Mouse (Mus musculus): ENCODE results near the gene Kdsr.

Gene Kdsr

DNA sequence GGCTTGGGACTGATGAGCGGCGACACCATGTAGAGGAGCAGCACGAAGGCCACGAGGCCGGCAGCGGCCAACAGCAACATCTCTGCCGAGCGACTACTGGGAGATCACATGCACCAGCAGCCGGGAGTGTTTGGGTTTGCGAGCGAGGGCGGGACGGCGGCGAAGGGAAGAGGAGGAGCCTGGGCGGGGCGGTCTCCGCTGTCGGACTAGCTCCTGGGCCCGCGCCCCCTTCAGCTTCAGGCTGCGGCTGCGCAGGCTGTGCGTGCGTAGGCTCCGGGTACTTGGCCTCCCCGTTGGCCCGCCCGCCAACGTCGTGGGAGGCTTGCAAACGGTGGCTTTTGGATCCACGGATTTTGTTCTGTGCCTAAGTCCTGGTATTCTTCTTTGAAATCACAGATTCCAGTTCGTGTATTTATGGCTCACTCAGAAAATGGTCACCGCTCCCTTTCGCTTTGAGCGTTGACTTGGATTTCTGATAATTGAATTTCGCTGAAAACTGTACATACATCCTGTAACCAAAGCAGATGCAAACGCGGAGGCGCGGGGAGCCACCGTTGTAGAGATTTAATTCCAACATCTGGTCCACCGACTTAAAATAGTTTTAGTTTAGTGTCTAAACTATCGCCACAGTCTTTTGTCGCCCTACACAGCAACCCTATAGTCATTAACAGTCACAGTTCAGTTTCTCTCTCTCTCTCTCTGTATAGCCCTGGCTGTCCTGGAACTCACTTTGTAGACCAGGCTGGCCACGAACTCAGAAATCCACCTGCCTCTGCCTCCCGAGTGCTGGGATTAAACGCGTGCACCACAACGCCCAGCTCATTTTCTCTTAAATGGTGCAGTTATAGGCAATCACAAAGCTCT, at the start of gene Kdsr:
Gene Kdsr (minus strand): TSS at position 156 of the 864 bp plus-strand sequence.
- peak; percentile 99 for DNase-seq (ENCODE audit: inconsistent age in 2 of 2, low spot score in 1 of 2)

DNA sequence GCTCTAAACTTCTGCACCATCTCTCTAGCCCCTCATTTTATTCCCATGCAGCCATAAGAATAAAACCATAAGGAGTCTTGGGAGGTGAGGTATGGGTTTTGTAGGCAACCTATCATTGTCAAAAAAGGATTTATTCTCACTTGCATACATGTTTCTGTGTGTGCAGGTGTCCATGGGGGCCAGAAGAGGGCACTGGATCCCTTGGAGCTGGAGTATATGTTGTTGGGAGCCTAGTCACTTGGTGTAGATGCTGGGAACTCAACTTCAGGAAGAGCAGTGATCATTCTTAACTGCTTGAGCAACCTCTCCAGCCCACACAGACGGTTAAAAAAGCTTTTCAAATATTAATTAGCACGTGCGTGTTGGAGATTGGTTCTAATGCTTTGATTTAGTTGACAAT, 40.4 kb upstream of the Kdsr start:
- DNase-seq (ENCODE audit: inconsistent age in 2 of 2, low spot score in 1 of 2), result no peak

GRCm38 (mm10) chr1:106799406-106799805, 39.9 kb upstream of the Kdsr start:
- no peak for DNase-seq (ENCODE audit: inconsistent age in 2 of 2, low spot score in 1 of 2)

- no peak for DNase-seq (ENCODE audit: inconsistent age in 2 of 2, low spot score in 1 of 2)
Measured at GRCm38 (mm10) chr1:106796987-106797779, 37.7 kb upstream of the Kdsr start.

- DNase-seq (ENCODE audit: inconsistent age in 2 of 2, low spot score in 1 of 2), result peak; percentile 94 to 97
Measured at GRCm38 (mm10) chr1:106796542-106796924, 37.0 kb upstream of the Kdsr start, which contains the start of gene Vps4b. Gene Vps4b (minus strand): TSS chr1:106796728.

DNA sequence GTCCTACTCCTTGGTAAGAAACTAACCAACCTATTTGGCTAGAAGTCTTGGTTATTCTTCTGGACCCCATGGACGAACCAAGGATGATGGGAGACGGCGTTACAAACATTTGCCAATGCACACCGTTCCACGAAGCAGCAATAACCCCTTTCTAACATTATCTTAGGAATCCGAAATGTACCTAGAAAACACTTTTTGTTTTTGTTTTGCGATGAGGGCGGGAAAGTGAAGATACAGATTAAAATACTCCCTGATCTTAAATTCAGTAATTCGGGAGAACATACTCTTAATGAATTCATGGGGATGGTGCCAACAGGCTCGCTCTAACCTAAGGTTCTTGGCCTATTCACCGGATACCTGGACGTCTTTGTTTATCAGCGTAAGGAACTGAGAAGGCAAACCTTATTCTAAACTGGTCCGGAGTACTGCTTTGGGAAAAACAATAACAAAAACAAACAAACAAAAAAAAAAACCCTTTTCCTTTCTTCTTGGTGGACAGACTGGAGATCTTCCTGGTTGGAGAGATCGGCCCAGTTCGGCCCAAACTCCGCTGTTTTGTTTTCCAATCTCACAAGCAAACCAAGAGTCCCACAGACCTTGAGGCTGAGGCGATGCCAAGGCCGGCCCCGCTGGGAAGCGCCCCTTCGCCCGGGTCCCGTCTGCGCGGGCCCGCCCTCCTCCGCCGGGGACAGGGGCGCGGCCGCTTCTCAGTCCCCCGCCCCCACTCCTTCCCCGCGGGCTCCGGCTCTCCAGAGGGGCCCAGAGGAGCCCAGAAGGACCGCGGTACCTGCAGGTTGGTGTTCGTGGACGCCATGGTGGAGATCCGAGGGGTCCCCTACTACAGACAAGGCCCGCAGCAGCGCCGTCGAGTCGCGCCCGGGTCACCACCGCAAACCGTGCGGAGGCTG, 36.4 kb upstream of the Kdsr start:
- no peak for DNase-seq (ENCODE audit: inconsistent age in 2 of 2, low spot score in 1 of 2)

DNA sequence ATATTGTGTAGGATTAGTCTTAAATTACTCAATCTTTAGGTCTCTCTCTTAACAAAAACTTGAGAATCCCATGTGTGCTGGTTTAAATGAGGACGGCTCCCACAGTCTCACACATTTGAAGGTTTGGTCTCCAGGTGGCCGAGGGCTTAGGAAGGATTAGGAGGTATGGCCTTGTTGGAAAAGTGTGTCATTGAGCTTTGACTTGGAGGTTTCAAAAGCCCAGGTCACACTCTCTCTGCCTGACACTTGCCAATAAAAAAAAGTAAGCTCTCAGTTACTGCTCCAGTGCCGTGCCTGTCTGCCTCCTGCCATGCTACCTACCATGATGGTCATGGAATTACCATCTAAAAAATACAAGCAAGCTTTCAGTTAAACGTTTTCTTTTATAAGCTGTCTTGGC, 15.4 kb upstream of the Kdsr start:
- no peak for DNase-seq (ENCODE audit: inconsistent age in 2 of 2, low spot score in 1 of 2)

- peak in 1 of 2 experiments; percentile 52 for DNase-seq (ENCODE audit: inconsistent age in 2 of 2, low spot score in 1 of 2)
Measured at GRCm38 (mm10) chr1:106774092-106774491, 14.6 kb upstream of the Kdsr start.

DNA sequence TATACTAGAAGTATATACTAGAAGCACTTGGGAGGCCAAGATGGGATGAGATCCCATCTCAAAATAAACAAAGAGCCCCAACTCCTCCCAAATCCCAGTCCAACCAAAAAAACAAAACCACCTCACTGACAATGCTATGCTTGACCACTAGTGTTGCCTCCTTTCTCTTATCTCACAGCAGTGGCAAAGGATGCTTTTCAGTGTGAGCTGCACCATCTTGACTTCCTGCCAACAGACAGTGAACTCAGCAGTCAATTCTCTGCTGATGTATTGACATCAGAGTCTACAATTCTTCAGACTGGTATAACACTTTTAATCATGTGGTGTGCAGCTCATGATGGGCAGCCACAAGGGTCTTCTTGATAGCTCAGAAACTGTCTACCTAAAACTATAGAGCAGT, 9.2 kb upstream of the Kdsr start:
- DNase-seq (ENCODE audit: inconsistent age in 2 of 2, low spot score in 1 of 2), result no peak

- DNase-seq (ENCODE audit: inconsistent age in 2 of 2, low spot score in 1 of 2), result no peak
Measured at GRCm38 (mm10) chr1:106765771-106766170, 6.2 kb upstream of the Kdsr start.

DNA sequence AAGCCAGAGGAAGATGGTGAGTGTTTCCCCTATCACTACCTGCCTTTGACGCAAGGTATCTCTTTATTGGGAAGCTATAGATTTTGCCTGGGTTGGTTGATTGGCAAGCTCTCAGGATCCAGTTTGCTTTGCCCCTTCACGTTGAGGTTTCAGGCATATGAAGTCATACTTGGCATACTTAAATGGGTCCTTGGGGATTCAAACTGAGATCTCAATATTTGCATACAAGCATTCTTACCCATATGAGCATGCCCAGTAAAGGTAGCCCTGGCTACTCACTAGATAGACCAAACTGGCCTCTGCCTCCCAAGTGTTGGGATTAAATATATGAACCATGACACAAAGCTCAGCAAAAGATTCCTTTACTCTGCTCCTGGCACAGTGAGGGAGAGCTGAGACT, 5.3 kb upstream of the Kdsr start:
- no peak for DNase-seq (ENCODE audit: inconsistent age in 2 of 2, low spot score in 1 of 2)

GRCm38 (mm10) chr1:106764281-106764680, 4.8 kb upstream of the Kdsr start:
- DNase-seq (ENCODE audit: inconsistent age in 2 of 2, low spot score in 1 of 2), result no peak

- no peak for DNase-seq (ENCODE audit: inconsistent age in 2 of 2, low spot score in 1 of 2)
Measured at GRCm38 (mm10) chr1:106760750-106761149, 1.2 kb upstream of the Kdsr start.

DNA sequence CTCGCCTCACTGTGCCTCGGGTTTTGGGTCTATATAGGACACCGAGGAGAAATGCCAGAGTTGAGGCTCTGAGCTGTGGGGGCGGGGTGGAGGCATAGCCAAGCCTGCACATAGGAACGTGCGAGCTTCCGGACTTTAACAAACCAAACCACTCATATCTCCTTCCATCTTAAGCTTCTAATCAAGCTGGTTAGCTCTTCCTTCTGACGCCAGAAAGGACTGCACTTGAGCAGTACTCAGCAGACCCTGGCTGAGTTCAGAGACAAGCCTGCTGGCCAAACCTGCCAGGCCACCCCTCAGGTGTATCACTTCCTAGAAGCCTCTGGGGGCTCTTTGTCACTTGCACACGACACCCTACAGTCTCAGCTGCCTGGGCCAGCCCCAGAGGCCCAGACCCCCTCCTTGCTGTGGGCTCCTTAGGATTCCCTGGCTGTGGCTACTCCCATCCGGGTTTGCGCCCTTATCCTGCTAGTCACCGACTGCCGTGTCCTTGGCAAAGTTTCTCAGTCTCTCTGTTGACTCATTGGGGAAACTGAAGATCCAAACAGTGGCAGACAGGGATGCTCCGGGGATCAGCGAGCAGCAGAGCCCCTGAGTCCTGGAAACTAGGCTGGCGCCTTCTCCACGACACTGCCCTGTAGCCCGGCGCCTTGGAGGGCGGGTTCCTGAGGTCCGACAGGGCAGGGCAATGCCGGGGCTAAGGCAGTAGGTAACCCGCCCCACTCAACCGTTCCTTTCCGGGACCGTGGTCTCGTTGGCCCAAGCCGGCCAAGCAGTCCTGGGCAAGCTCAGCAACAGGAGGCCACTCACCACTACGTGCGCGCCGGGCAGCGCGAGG, 574 bp downstream of the Kdsr start:
- peak; percentile 80 to 90 for DNase-seq (ENCODE audit: inconsistent age in 2 of 2, low spot score in 1 of 2)

DNA sequence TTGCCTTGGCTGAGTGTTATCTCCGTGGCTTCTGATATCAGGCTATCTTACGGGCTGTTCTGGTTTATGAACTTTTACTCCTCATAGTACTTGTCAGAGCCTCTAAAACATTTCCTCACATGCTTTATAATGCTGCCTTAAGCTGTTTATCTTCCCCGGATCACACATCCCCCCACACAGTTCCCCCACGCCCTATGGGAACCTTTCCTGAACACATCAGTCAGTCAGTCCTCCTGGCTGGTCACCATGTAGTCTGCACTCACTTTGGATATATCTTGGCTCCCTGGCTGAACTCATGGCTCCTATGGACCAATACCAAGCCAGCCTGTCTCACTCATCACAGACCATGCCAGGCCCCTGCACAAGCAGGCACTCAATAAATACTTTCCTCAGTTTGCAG, 2.9 kb downstream of the Kdsr start:
- no peak for DNase-seq (ENCODE audit: inconsistent age in 2 of 2, low spot score in 1 of 2)

GRCm38 (mm10) chr1:106752013-106752412, 7.5 kb downstream of the Kdsr start:
- no peak for DNase-seq (ENCODE audit: inconsistent age in 2 of 2, low spot score in 1 of 2)

- DNase-seq (ENCODE audit: inconsistent age in 2 of 2, low spot score in 1 of 2), result no peak
Measured at GRCm38 (mm10) chr1:106750656-106751055, 8.9 kb downstream of the Kdsr start.

DNA sequence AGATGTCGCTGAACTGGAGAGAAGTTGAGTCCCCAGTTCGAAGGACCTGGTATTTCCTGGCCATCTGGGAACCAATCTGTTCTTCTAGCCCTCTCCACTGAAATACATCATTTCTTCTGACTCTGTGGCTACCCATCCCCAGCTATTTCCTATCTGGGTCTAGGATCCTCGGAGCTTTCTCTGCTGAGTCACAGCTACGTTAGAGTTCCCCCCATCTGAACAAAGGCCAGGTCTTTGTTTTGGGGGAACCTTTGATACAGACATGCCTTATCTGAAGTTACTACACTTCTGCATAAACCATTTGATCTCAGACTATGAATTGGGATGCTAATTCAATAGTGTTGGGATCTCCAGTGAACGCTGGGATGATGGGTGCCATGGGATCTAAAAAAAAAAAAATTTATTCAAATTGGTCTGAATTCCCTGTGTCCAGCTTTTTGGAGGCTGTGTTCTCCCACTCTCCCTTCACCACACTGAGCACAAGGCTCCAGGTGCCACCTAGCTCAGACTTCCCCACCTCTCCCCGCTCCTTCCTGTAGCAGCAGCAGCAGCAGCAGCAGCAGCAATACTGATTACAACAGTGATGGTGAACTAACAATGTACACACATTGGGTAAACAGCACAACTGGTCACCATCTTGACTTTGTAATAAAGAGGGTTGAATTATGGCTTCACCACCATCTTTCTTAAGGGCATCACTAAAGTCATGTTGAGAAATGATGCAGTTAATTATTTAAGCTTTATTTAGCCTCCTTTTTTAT, 10.8 kb downstream of the Kdsr start:
- no peak for DNase-seq (ENCODE audit: inconsistent age in 2 of 2, low spot score in 1 of 2)

GRCm38 (mm10) chr1:106742980-106743379, 16.5 kb downstream of the Kdsr start:
- no peak for DNase-seq (ENCODE audit: inconsistent age in 2 of 2, low spot score in 1 of 2)
